Mouse (Mus musculus) intestine, embryonic 16.5 days (tissue): ENCODE measurements around the gene Aanat. TPM values are rescaled to one million over a fixed set of nuclear protein-coding genes. Genes with fewer than 3 reads are reported as not detected.

ENCODE experiments used
- ATAC-seq: fragments of 200-750 bp; cut with Nextera tagmentation; 2 replicates; pipeline ENCODE4 v1.8.0; 2017; ENCODE audit warnings: moderate TSS enrichment, moderate library complexity
- H3K27ac ChIP-seq: fragments of 300-500 bp; sonication (generic); 2 replicates; pipeline ENCODE4 v1.5.1; 2014; ENCODE audit warnings: mild to moderate bottlenecking, low read length
- H3K27me3 ChIP-seq: fragments of 300-500 bp; sonication (generic); replicated peaks from 2 replicates; pipeline ENCODE4 v1.6.1; 2014; ENCODE audit warnings: low read length, control low read depth, mixed read lengths; ENCODE audit not compliant: control insufficient read depth, insufficient read depth
- H3K36me3 ChIP-seq: fragments of 300-500 bp; sonication (generic); 2 replicates; pipeline ENCODE4 v1.6.1; 2014; ENCODE audit warnings: low read length, control low read depth; ENCODE audit not compliant: control insufficient read depth, insufficient read depth
- H3K4me1 ChIP-seq: fragments of 300-500 bp; sonication (generic); 2 replicates; pipeline ENCODE4 v1.6.1; 2014; ENCODE audit warnings: low read length, control low read depth, mixed read lengths; ENCODE audit not compliant: control insufficient read depth, insufficient read depth
- H3K4me2 ChIP-seq: fragments of 300-500 bp; sonication (generic); 2 replicates; pipeline ENCODE4 v1.6.1; 2014; ENCODE audit warnings: low read depth, low read length, control low read depth
- H3K4me3 ChIP-seq: fragments of 300-500 bp; sonication (generic); 2 replicates; pipeline ENCODE4 v1.5.1; 2014; ENCODE audit warnings: mild to moderate bottlenecking, low read length
- H3K9ac ChIP-seq: fragments of 300-500 bp; sonication (generic); 2 replicates; pipeline ENCODE4 v1.6.1; 2014; ENCODE audit warnings: low read depth, low read length
- H3K9me3 ChIP-seq: fragments of 300-500 bp; sonication (generic); 2 replicates; pipeline ENCODE4 v1.6.1; 2016; ENCODE audit warnings: low read length, control low read depth; ENCODE audit not compliant: control insufficient read depth
- WGBS: fragments of 180-500 bp; shearing (Covaris S2); extraction: QIAGEN DNeasy Blood & Tissue Kit; methylation state at CpG from one replicate; pipeline ENCODE4 v1.1.7; 2014; 5-methylcytosine and 5-hydroxymethylcytosine counted together
- polyA plus RNA-seq: library from polyadenylated mRNA; unstranded; fragments of >200 nt; fragmentation: Nextera tagmentation; extraction: Ambion mirVana; gene quantifications from 2 replicates; pipeline ENCODE4 v1.2.1, GENCODE M21; 2015

Gene Aanat
- polyA plus RNA-seq, 1 experiment from 2014 or later, result not detected

DNA sequence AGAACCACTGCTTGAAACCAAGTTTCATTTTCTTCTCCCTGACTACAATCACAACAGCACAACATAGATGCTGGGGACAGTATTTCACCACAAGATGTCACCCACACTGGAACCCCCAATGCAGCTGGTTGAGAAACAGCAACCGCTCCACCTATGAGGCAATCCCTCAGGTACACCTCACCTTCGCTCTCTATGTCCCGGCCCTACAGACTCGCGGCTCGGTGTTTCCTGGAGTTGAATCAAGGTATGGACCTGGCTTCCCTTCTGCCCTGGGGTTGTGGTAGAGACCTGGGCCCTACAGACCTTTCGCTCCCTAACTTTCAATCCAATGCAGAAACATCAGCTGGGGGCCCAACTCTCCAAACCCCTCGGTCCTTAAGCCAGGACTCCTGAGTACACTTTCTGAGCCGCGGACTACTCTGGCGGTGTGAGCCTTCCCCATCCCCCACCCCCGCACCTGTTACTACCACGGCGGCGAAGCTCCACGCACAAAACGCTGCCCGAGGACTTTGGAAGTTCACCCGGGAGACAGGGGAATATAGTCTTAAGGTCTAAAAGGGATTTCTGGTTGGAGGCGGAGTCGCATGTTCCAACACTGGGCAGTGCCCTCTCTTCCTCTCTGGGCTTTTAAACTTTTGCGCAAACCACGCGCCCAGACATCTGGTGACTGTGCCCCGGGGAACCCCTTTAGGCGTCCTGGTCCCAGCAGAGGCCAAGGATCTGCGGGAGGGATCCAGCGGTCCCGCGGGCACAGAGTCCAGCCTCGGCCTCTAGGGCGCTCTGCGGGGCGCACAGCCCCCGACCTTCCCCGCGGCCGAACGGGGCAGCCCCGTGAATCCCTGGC, 37.3 kb downstream of the Aanat start:
- Histone ChIP-seq H3K4me2 (peak overlapping the region; percentile 77), H3K36me3 (no peaks in the 10 kb centered on the region), H3K9me3 (no peaks in the 10 kb centered on the region), H3K4me3 (peak overlapping the region; percentile 68), H3K27ac (peak overlapping the region; percentile 63), H3K27me3 (no peaks in the 10 kb centered on the region), H3K4me1 (peaks cover 51% of the 10 kb centered on the region), H3K9ac (peak overlapping the region; percentile 79)
- 9% methylated on average over 40 of the region's 40 CpGs for WGBS
- ATAC-seq, result peak; percentile 52

- Histone ChIP-seq H3K4me2 (peak overlapping the region; percentile 77), H3K27me3 (no peaks in the 10 kb centered on the region), H3K36me3 (no peaks in the 10 kb centered on the region), H3K9ac (peak overlapping the region; percentile 79), H3K27ac (peak overlapping the region; percentile 63), H3K4me1 (peaks cover 49% of the 10 kb centered on the region), H3K4me3 (peak overlapping the region; percentile 68), H3K9me3 (no peaks in the 10 kb centered on the region)
- 13% methylated on average over 42 of the region's 42 CpGs for WGBS
- ATAC-seq, result peak; percentile 73
Measured at GRCm38 (mm10) chr11:116624131-116624832, 38.0 kb downstream of the Aanat start.

- no peaks in the 10 kb centered on the region for H3K9me3 ChIP-seq
- H3K4me1 ChIP-seq, result peaks cover 38% of the 10 kb centered on the region
- no peak for ATAC-seq
- H3K9ac ChIP-seq, result no peak overlapping the region
- no peak overlapping the region for H3K4me2 ChIP-seq
- 74% methylated on average over 17 of the region's 17 CpGs for WGBS
- no peaks in the 10 kb centered on the region for H3K27me3 ChIP-seq
- H3K27ac ChIP-seq, result no peak overlapping the region
- H3K4me3 ChIP-seq, result no peak overlapping the region
- H3K36me3 ChIP-seq, result no peaks in the 10 kb centered on the region
Measured at GRCm38 (mm10) chr11:116625081-116626000, 39.1 kb downstream of the Aanat start.

- 74% methylated on average over 10 of the region's 10 CpGs for WGBS
- H3K36me3 ChIP-seq, result no peaks in the 10 kb centered on the region
- H3K27ac ChIP-seq, result no peak within 1 kb of the TSS
- no peaks in the 10 kb centered on the region for H3K27me3 ChIP-seq
- peaks cover 27% of the 10 kb centered on the region for H3K4me1 ChIP-seq
- no peak within 1 kb of the TSS for H3K4me3 ChIP-seq
- no peak for ATAC-seq
- H3K9ac ChIP-seq, result no peak within 1 kb of the TSS
- H3K4me2 ChIP-seq, result no peak within 1 kb of the TSS
- no peaks in the 10 kb centered on the region for H3K9me3 ChIP-seq
Measured at GRCm38 (mm10) chr11:116626299-116627071, 40.3 kb downstream of the Aanat start, which contains the start of gene Rhbdf2. Gene Rhbdf2 (minus strand): TSS chr11:116627019.

DNA sequence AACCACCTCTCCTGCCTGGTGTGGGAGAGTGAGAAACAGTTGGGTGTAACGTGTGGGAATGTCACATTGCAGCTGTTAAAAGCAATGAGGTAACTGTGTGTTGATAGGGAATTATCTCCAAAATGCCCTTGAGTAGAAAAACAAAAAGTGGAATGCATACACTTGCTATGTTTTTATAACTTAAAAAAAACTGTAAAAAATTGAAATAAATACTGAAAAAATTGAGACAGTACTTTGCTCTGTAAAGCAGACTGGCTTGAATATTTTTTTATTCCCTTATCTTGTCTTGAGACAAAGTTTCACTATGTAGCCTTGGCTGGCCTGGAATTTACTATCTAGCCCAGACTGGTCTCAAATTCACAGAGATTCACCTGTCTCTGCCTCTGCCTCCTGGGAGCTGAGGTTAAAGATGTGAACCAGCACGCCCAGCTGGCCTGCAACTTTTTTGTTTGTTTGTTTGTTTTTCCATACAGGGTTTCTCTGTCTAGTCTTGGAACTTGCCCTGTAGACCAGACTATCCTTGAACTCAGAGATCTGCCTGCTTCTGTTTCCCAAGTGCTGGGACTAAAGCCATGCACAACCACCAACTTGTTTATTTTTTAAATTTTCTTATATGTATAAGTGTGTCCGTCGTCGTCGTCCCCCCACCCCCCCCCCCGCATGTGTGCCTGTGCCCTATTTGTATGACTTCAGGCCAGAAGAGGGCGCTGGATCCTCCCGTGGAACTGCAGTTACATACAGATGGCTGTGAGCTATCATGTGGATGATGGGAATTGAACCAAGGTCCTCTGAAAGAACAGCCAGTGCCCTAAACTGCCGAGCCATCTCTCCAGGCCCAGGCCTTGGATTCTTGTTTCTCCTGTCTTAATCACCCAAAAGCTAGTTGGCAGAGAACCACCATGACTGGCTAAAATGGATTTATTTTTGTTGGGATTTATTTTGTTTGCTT, 41.1 kb downstream of the Aanat start:
- H3K27me3 ChIP-seq, result no peaks in the 10 kb centered on the region
- H3K27ac ChIP-seq, result no peak overlapping the region
- no peak overlapping the region for H3K4me3 ChIP-seq
- no peak overlapping the region for H3K9ac ChIP-seq
- no peaks in the 10 kb centered on the region for H3K9me3 ChIP-seq
- no peak for ATAC-seq
- no peaks in the 10 kb centered on the region for H3K36me3 ChIP-seq
- no peak overlapping the region for H3K4me2 ChIP-seq
- peaks cover 19% of the 10 kb centered on the region for H3K4me1 ChIP-seq
- 37% methylated on average over 10 of the region's 10 CpGs for WGBS

DNA sequence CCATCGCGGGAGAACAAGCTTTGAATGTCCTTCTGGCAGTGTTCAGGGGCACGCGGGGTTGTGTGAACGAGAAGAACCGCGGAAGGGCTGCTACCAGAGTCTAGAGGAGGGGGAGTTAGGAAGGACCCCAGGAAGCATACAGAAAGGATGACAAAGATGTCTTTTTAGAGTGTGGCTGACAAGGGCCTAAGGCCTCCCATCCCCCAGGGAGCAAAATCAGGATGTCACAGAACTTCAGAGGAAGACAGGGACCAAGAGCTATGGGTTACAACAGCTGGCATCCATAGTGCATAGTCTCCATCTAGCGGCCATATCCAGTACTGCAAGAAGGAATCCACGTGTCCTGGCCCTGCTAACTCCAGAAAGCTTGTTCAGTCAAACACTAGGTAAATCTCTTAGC, 42.5 kb downstream of the Aanat start:
- no peaks in the 10 kb centered on the region for H3K27me3 ChIP-seq
- WGBS, result 60% methylated on average over 9 of the region's 9 CpGs
- no peak overlapping the region for H3K4me2 ChIP-seq
- H3K9me3 ChIP-seq, result no peaks in the 10 kb centered on the region
- no peak overlapping the region for H3K9ac ChIP-seq
- H3K4me1 ChIP-seq, result peaks cover 6% of the 10 kb centered on the region
- H3K27ac ChIP-seq, result no peak overlapping the region
- no peaks in the 10 kb centered on the region for H3K36me3 ChIP-seq
- H3K4me3 ChIP-seq, result no peak overlapping the region
- no peak for ATAC-seq

GRCm38 (mm10) chr11:116629472-116629871, 43.2 kb downstream of the Aanat start:
- 90% methylated on average over 6 of the region's 6 CpGs for WGBS

More at GRCm38 (mm10) chr11:116629472-116629871, 43.2 kb downstream of the Aanat start:
- Histone ChIP-seq H3K4me3 (no peak overlapping the region), H3K27ac (no peak overlapping the region), H3K4me1 (peaks cover 3% of the 10 kb centered on the region), H3K36me3 (no peaks in the 10 kb centered on the region), H3K9ac (no peak overlapping the region), H3K27me3 (no peaks in the 10 kb centered on the region), H3K4me2 (no peak overlapping the region), H3K9me3 (no peaks in the 10 kb centered on the region)
- no peak for ATAC-seq
